Mouse (Mus musculus) stomach, embryonic 14.5 days (tissue): ENCODE results near the gene Tiam2. TPM values are rescaled to one million over a fixed set of nuclear protein-coding genes. Genes with fewer than 3 reads are reported as not detected.
"Not testable (repeated sequence)": the region's sequence is repeated elsewhere in the genome, so short reads cannot be mapped to it uniquely, and the experiment has no call there.

Experiments used
- ATAC-seq: fragments of 200-750 bp; cut with Nextera tagmentation; 2 replicates; pipeline ENCODE4 v1.8.0; 2017; ENCODE audit warnings: low read depth, moderate TSS enrichment; ENCODE audit not compliant: insufficient number of reproducible peaks, insufficient read depth, low FRiP score
- H3K27ac ChIP-seq: fragments of 300-500 bp; sonication (generic); 2 replicates; pipeline ENCODE4 v1.5.1; 2014; ENCODE audit warnings: mild to moderate bottlenecking, low read length, moderate library complexity, mixed read lengths
- H3K27me3 ChIP-seq: fragments of 300-500 bp; sonication (generic); 2 replicates; pipeline ENCODE4 v1.6.1; 2014; ENCODE audit warnings: low read length, control low read depth, mixed read lengths; ENCODE audit not compliant: control insufficient read depth, insufficient read depth
- H3K36me3 ChIP-seq: fragments of 300-500 bp; sonication (generic); 2 replicates; pipeline ENCODE4 v1.6.1; 2014; ENCODE audit warnings: mild to moderate bottlenecking, control low read depth, low read length, moderate library complexity, mixed read lengths; ENCODE audit not compliant: control insufficient read depth, insufficient read depth
- H3K4me1 ChIP-seq: fragments of 300-500 bp; sonication (generic); 2 replicates; pipeline ENCODE4 v1.6.1; 2014; ENCODE audit warnings: low read length, control low read depth, mixed read lengths; ENCODE audit not compliant: control insufficient read depth, insufficient read depth
- H3K4me2 ChIP-seq: fragments of 300-500 bp; sonication (generic); replicated peaks from 2 replicates; pipeline ENCODE4 v1.6.1; 2014; ENCODE audit warnings: low read depth, low read length, control low read depth
- H3K4me3 ChIP-seq: fragments of 300-500 bp; sonication (generic); 2 replicates; pipeline ENCODE4 v1.5.1; 2014; ENCODE audit warnings: low read depth, low read length, control low read depth
- H3K9ac ChIP-seq: fragments of 300-500 bp; sonication (generic); replicated peaks from 2 replicates; pipeline ENCODE4 v1.6.1; 2014; ENCODE audit warnings: low read depth, mild to moderate bottlenecking, control low read depth, low read length, moderate library complexity, mixed read lengths
- H3K9me3 ChIP-seq: fragments of 300-500 bp; sonication (generic); 2 replicates; pipeline ENCODE4 v1.6.1; 2016; ENCODE audit warnings: low read depth, low read length, control low read depth; ENCODE audit not compliant: control insufficient read depth
- WGBS: fragments of 180-500 bp; shearing (Covaris S2); extraction: QIAGEN DNeasy Blood & Tissue Kit; methylation state at CpG from one replicate; pipeline ENCODE4 v1.1.7; 2014; 5-methylcytosine and 5-hydroxymethylcytosine counted together
- polyA plus RNA-seq: library from polyadenylated mRNA; unstranded; fragments of >200 nt; fragmentation: Nextera tagmentation; extraction: Ambion mirVana; gene quantifications from 2 replicates; pipeline ENCODE4 v1.2.1, GENCODE M21; 2014

Gene Tiam2
- polyA plus RNA-seq, 1 experiment from 2014 or later: 6.5 TPM

GRCm38 (mm10) chr17:3349331-3349730 is 23.0 kb downstream of the Tiam2 start:
- no peak for ATAC-seq
- WGBS: 89% methylated on average over 5 of the region's 5 CpGs
- no peaks in the 10 kb centered on the region for H3K27me3 ChIP-seq

GRCm38 (mm10) chr17:3349939-3350338 is 23.6 kb downstream of the Tiam2 start:
- Histone ChIP-seq H3K4me2 (no peak overlapping the region), H3K27me3 (no peaks in the 10 kb centered on the region), H3K9ac (no peak overlapping the region), H3K27ac (no peak overlapping the region), H3K4me3 (no peak overlapping the region), H3K9me3 (no peaks in the 10 kb centered on the region), H3K36me3 (no peaks in the 10 kb centered on the region), H3K4me1 (no peaks in the 10 kb centered on the region)
- WGBS: 70% methylated on average over 12 of the region's 12 CpGs
- no peak for ATAC-seq

More at GRCm38 (mm10) chr17:3349331-3349730, 23.0 kb downstream of the Tiam2 start:
- H3K4me2 ChIP-seq: no peak overlapping the region
- H3K4me1 ChIP-seq: no peaks in the 10 kb centered on the region
- no peaks in the 10 kb centered on the region for H3K9me3 ChIP-seq
- no peak overlapping the region for H3K4me3 ChIP-seq
- no peak overlapping the region for H3K9ac ChIP-seq
- H3K36me3 ChIP-seq: no peaks in the 10 kb centered on the region
- no peak overlapping the region for H3K27ac ChIP-seq

GRCm38 (mm10) chr17:3350405-3350804 is 24.0 kb downstream of the Tiam2 start:
- no peaks in the 10 kb centered on the region for H3K9me3 ChIP-seq
- no peak overlapping the region for H3K4me3 ChIP-seq
- H3K36me3 ChIP-seq: no peaks in the 10 kb centered on the region
- no peak overlapping the region for H3K27ac ChIP-seq
- no peaks in the 10 kb centered on the region for H3K4me1 ChIP-seq
- H3K9ac ChIP-seq: no peak overlapping the region
- ATAC-seq: no peak
- WGBS: 82% methylated on average over 4 of the region's 4 CpGs
- no peaks in the 10 kb centered on the region for H3K27me3 ChIP-seq
- no peak overlapping the region for H3K4me2 ChIP-seq

GRCm38 (mm10) chr17:3351668-3352067 is 25.3 kb downstream of the Tiam2 start:
- no peak overlapping the region for H3K4me3 ChIP-seq
- H3K4me2 ChIP-seq: no peak overlapping the region
- H3K27ac ChIP-seq: no peak overlapping the region
- H3K9me3 ChIP-seq: no peaks in the 10 kb centered on the region
- WGBS: 68% methylated on average over 4 of the region's 4 CpGs
- ATAC-seq: no peak
- H3K4me1 ChIP-seq: no peaks in the 10 kb centered on the region
- H3K9ac ChIP-seq: no peak overlapping the region
- no peaks in the 10 kb centered on the region for H3K27me3 ChIP-seq
- H3K36me3 ChIP-seq: no peaks in the 10 kb centered on the region

- not testable (repeated sequence) for H3K27ac ChIP-seq, ATAC-seq, H3K4me2 ChIP-seq, H3K9ac ChIP-seq, H3K4me3 ChIP-seq, H3K9me3 ChIP-seq, H3K36me3 ChIP-seq, H3K27me3 ChIP-seq, H3K4me1 ChIP-seq
- WGBS: 96% methylated on average over 9 of the region's 10 CpGs
These were observed 26.8 kb downstream of the Tiam2 start for GRCm38 (mm10) chr17:3353141-3353540.

GRCm38 (mm10) chr17:3354856-3355255 is 28.5 kb downstream of the Tiam2 start:
- 57% methylated on average over 3 of the region's 3 CpGs for WGBS
- Histone ChIP-seq H3K4me2 (no peak overlapping the region), H3K27me3 (no peaks in the 10 kb centered on the region), H3K9me3 (no peaks in the 10 kb centered on the region), H3K36me3 (no peaks in the 10 kb centered on the region), H3K9ac (no peak overlapping the region), H3K4me1 (no peaks in the 10 kb centered on the region), H3K27ac (no peak overlapping the region), H3K4me3 (no peak overlapping the region)
- no peak for ATAC-seq

GRCm38 (mm10) chr17:3356633-3357365 is 30.4 kb downstream of the Tiam2 start:
- no peaks in the 10 kb centered on the region for H3K36me3 ChIP-seq
- no peak overlapping the region for H3K9ac ChIP-seq
- no peak for ATAC-seq
- H3K4me3 ChIP-seq: no peak overlapping the region
- no peak overlapping the region for H3K27ac ChIP-seq
- H3K27me3 ChIP-seq: no peaks in the 10 kb centered on the region
- no peaks in the 10 kb centered on the region for H3K4me1 ChIP-seq
- H3K9me3 ChIP-seq: no peaks in the 10 kb centered on the region
- H3K4me2 ChIP-seq: no peak overlapping the region
- 75% methylated on average over 8 of the region's 8 CpGs for WGBS

GRCm38 (mm10) chr17:3360236-3360635 is 33.9 kb downstream of the Tiam2 start:
- no peak overlapping the region for H3K9ac ChIP-seq
- 11% methylated on average over 1 of the region's 1 CpGs for WGBS
- H3K9me3 ChIP-seq: no peaks in the 10 kb centered on the region
- H3K4me2 ChIP-seq: no peak overlapping the region
- H3K4me3 ChIP-seq: no peak overlapping the region
- no peak for ATAC-seq
- no peak overlapping the region for H3K27ac ChIP-seq
- no peaks in the 10 kb centered on the region for H3K36me3 ChIP-seq
- no peaks in the 10 kb centered on the region for H3K27me3 ChIP-seq
- no peaks in the 10 kb centered on the region for H3K4me1 ChIP-seq

GRCm38 (mm10) chr17:3361751-3362150 is 35.4 kb downstream of the Tiam2 start:
- H3K27ac ChIP-seq: no peak overlapping the region
- H3K27me3 ChIP-seq: no peaks in the 10 kb centered on the region
- H3K9me3 ChIP-seq: no peaks in the 10 kb centered on the region
- ATAC-seq: no peak
- no peaks in the 10 kb centered on the region for H3K36me3 ChIP-seq
- 72% methylated on average over 2 of the region's 2 CpGs for WGBS
- no peak overlapping the region for H3K4me2 ChIP-seq
- no peaks in the 10 kb centered on the region for H3K4me1 ChIP-seq
- no peak overlapping the region for H3K4me3 ChIP-seq
- no peak overlapping the region for H3K9ac ChIP-seq
